Mouse (Mus musculus) ES-E14 (cell line): ENCODE results near the gene 0610030E20Rik. TPM values are rescaled to one million over a fixed set of nuclear protein-coding genes. Genes with fewer than 3 reads are reported as not detected.

Experiments
- DNase-seq: peaks from one replicate; pipeline ENCODE4 v3.0.0-alpha.2; 2013; ENCODE audit warnings: low read depth, low spot score
- H3K27ac ChIP-seq: 2 replicates; pipeline ENCODE4 v1.5.1; 2012; ENCODE audit warnings: low read depth, mild to moderate bottlenecking, low read length, moderate library complexity, mixed read lengths; ENCODE audit not compliant: poor library complexity, insufficient read depth, severe bottlenecking
- H3K36me3 ChIP-seq: 2 replicates; pipeline ENCODE4 v1.6.1; 2012; ENCODE audit warnings: mild to moderate bottlenecking, low read length, moderate library complexity, mixed read lengths; ENCODE audit not compliant: control insufficient read depth, poor library complexity, insufficient read depth, severe bottlenecking
- H3K4me1 ChIP-seq, 2 experiments: fragments of 150-350 bp in 1 of 2; sonication (generic) in 1 of 2; 2 replicates each; pipeline ENCODE4 v1.6.1; 2012; ENCODE audit warnings: low read length in 2 of 2, mild to moderate bottlenecking in 1 of 2, mixed read lengths in 1 of 2; ENCODE audit not compliant: control insufficient read depth in 2 of 2, insufficient read depth in 2 of 2, poor library complexity in 1 of 2
- H3K4me3 ChIP-seq, 2 experiments: fragments of 150-350 bp in 1 of 2; sonication (generic) in 1 of 2; 2 replicates each; pipeline ENCODE4 v1.5.1; 2012; ENCODE audit warnings: low read length in 2 of 2, low read depth in 1 of 2, mild to moderate bottlenecking in 1 of 2, mixed read lengths in 1 of 2; ENCODE audit not compliant: insufficient read depth in 1 of 2, poor library complexity in 1 of 2, severe bottlenecking in 1 of 2
- H3K9ac ChIP-seq: 2 replicates; pipeline ENCODE4 v1.6.1; 2012; ENCODE audit warnings: low read depth, mild to moderate bottlenecking, low read length, mixed read lengths; ENCODE audit not compliant: poor library complexity, insufficient read depth, severe bottlenecking
- H3K9me3 ChIP-seq: fragments of 150-350 bp; sonication (generic); 2 replicates; pipeline ENCODE4 v1.6.1; 2012; ENCODE audit warnings: low read depth, mild to moderate bottlenecking, low read length; ENCODE audit not compliant: control insufficient read depth, insufficient read depth
- CHD2 ChIP-seq: IDR thresholded peaks from 2 replicates; pipeline ENCODE4 v1.6.1; 2014; ENCODE audit warnings: mild to moderate bottlenecking, low read depth, low read length, inconsistent platforms
- HCFC1 ChIP-seq: IDR thresholded peaks from 2 replicates; pipeline ENCODE4 v1.6.1; 2012; ENCODE audit warnings: low read length, inconsistent platforms, borderline replicate concordance; ENCODE audit not compliant: insufficient read depth
- MAFK ChIP-seq: IDR thresholded peaks from 2 replicates; pipeline ENCODE4 v1.6.1; 2014; ENCODE audit warnings: mild to moderate bottlenecking, low read depth, low read length, inconsistent platforms; ENCODE audit not compliant: insufficient read depth
- ZC3H11A ChIP-seq: IDR thresholded peaks from 2 replicates; pipeline ENCODE4 v1.6.1; 2012; ENCODE audit warnings: low read depth, mild to moderate bottlenecking, inconsistent platforms, low read length, borderline replicate concordance
- ZNF384 ChIP-seq: IDR thresholded peaks from 2 replicates; pipeline ENCODE4 v1.6.1; 2012; ENCODE audit warnings: low read depth, low read length, inconsistent platforms
- in situ Hi-C, 2 experiments: fragments of 600-800 bp; cut with MboI; formaldehyde crosslinking; loops; one replicate each; pipeline ENCODE4 v1.15.1; 2025; ENCODE audit warnings: low sequenced_read_pairs in 2 of 2, inconsistent platforms in 1 of 2; ENCODE audit not compliant: unreplicated experiment in 2 of 2
- total RNA-seq: library from RNA; depleted of rRNA; stranded (reverse); fragments of 300-350 nt; gene quantifications from 2 replicates; pipeline ENCODE4 v1.2.3, GENCODE M21; 2012

Gene 0610030E20Rik
- total RNA-seq, 1 experiment: 7.7 TPM

GRCm38 (mm10) chr6:72389941-72390771, 43.0 kb downstream of the 0610030E20Rik start, which contains the start of gene Vamp8:
Gene Vamp8, minus strand, starts transcription at chr6:72390703.
- peak within 1 kb of the TSS; percentile 60; the same call in 1 of the 2 replicates for H3K27ac ChIP-seq
- TF ChIP-seq ZC3H11A (no peak), CHD2 (no peak), ZNF384 (no peak), HCFC1 (no peak; the same call in 1 of the 2 replicates), MAFK (no peak)
- H3K9me3 ChIP-seq: no peaks in the 10 kb centered on the region
- H3K9ac ChIP-seq: peak within 1 kb of the TSS; percentile 72
- DNase-seq: peak; percentile 60
- in situ Hi-C loops: no loop called here
- peak within 1 kb of the TSS; percentile 67 to 89 for H3K4me3 ChIP-seq
- H3K4me1 ChIP-seq: peaks cover 3 to 4% of the 10 kb centered on the region in 2 experiments; a peak in 1 of 4 replicates
- no peaks in the 10 kb centered on the region for H3K36me3 ChIP-seq

GRCm38 (mm10) chr6:72390795-72391521, 43.8 kb downstream of the 0610030E20Rik start:
- no peak for DNase-seq
- Histone ChIP-seq H3K4me3 (peak overlapping the region in 1 of 2 experiments; percentile 89; a peak in 2 of 4 replicates), H3K9me3 (no peaks in the 10 kb centered on the region), H3K4me1 (peaks cover 3 to 4% of the 10 kb centered on the region in 2 experiments; a peak in 1 of 4 replicates), H3K9ac (no peak overlapping the region), H3K36me3 (no peaks in the 10 kb centered on the region), H3K27ac (no peak overlapping the region)
- in situ Hi-C loops: no loop called here
- TF ChIP-seq CHD2 (no peak), HCFC1 (no peak), MAFK (no peak), ZNF384 (no peak), ZC3H11A (no peak)

- peaks cover 3 to 4% of the 10 kb centered on the region in 2 experiments; a peak in 1 of 4 replicates for H3K4me1 ChIP-seq
- no peak overlapping the region for H3K4me3 ChIP-seq
- H3K36me3 ChIP-seq: no peaks in the 10 kb centered on the region
- no peaks in the 10 kb centered on the region for H3K9me3 ChIP-seq
- H3K27ac ChIP-seq: no peak overlapping the region
- DNase-seq: no peak
- TF ChIP-seq ZNF384: no peak
- TF ChIP-seq CHD2: no peak
- no peak for TF ChIP-seq ZC3H11A
- no peak for TF ChIP-seq HCFC1
- no peak for TF ChIP-seq MAFK
- H3K9ac ChIP-seq: no peak overlapping the region
- in situ Hi-C loops: no loop called here
These were observed 45.2 kb downstream of the 0610030E20Rik start for GRCm38 (mm10) chr6:72392341-72392740.

- no peak for DNase-seq
- H3K9ac ChIP-seq: no peak overlapping the region
- H3K9me3 ChIP-seq: no peaks in the 10 kb centered on the region
- H3K27ac ChIP-seq: no peak overlapping the region
- H3K4me3 ChIP-seq: no peak overlapping the region
- TF ChIP-seq ZC3H11A (no peak), MAFK (no peak), ZNF384 (no peak), HCFC1 (no peak), CHD2 (no peak)
- in situ Hi-C loops: no loop called here
- no peaks in the 10 kb centered on the region for H3K4me1 ChIP-seq
- H3K36me3 ChIP-seq: no peaks in the 10 kb centered on the region
These were observed 49.7 kb downstream of the 0610030E20Rik start for GRCm38 (mm10) chr6:72396837-72397251.
